Mouse (Mus musculus) adrenal gland, adult (tissue): ENCODE results near the gene Elovl5.
A peak's percentile ranks its signal among the peaks of the same experiment; 100 is the strongest.

Experiments
- DNase-seq, 2 experiments: peaks; one replicate each; pipeline ENCODE4 v3.0.0; 2022 to 2023; ENCODE audit warnings: low spot score in 1 of 2; ENCODE audit not compliant: inconsistent age in 2 of 2

The Elovl5 gene

GRCm38 (mm10) chr9:77927431-77927830, 10.3 kb downstream of the Elovl5 start:
- DNase-seq: peak in 1 of 2 experiments; percentile 75

- peak in 1 of 2 experiments; percentile 70 for DNase-seq
These were observed 11.6 kb downstream of the Elovl5 start for GRCm38 (mm10) chr9:77928769-77929168.

- peak in 1 of 2 experiments; percentile 62 for DNase-seq
These were observed 12.1 kb downstream of the Elovl5 start for GRCm38 (mm10) chr9:77929296-77929695.

- peak; percentile 70 to 89 for DNase-seq
These were observed 13.1 kb downstream of the Elovl5 start for GRCm38 (mm10) chr9:77930036-77930859.

- DNase-seq: no peak
These were observed 13.7 kb downstream of the Elovl5 start for GRCm38 (mm10) chr9:77930860-77931184.

- DNase-seq: peak in 1 of 2 experiments; percentile 81
These were observed 14.6 kb downstream of the Elovl5 start for GRCm38 (mm10) chr9:77931740-77932139.

- no peak for DNase-seq
These were observed 18.9 kb downstream of the Elovl5 start for GRCm38 (mm10) chr9:77935818-77936611.

GRCm38 (mm10) chr9:77937875-77938274, 20.7 kb downstream of the Elovl5 start:
- DNase-seq: no peak

- peak in 1 of 2 experiments; percentile 76 for DNase-seq
These were observed 21.8 kb downstream of the Elovl5 start for GRCm38 (mm10) chr9:77938761-77939553.

- no peak for DNase-seq
These were observed 22.4 kb downstream of the Elovl5 start for GRCm38 (mm10) chr9:77939554-77939920.

- no peak for DNase-seq
These were observed 23.9 kb downstream of the Elovl5 start for GRCm38 (mm10) chr9:77941058-77941457.

GRCm38 (mm10) chr9:77941836-77942235, 24.7 kb downstream of the Elovl5 start:
- DNase-seq: no peak

GRCm38 (mm10) chr9:77942411-77942810, 25.2 kb downstream of the Elovl5 start:
- DNase-seq: peak in 1 of 2 experiments; percentile 76

- peak; percentile 74 to 91 for DNase-seq
These were observed 26.2 kb downstream of the Elovl5 start for GRCm38 (mm10) chr9:77943316-77943715.

GRCm38 (mm10) chr9:77944195-77944594, 27.0 kb downstream of the Elovl5 start:
- no peak for DNase-seq

GRCm38 (mm10) chr9:77945792-77946666, 28.9 kb downstream of the Elovl5 start:
- DNase-seq: peak in 1 of 2 experiments; percentile 86

- no peak for DNase-seq
These were observed 31.1 kb downstream of the Elovl5 start for GRCm38 (mm10) chr9:77948214-77948613.

- DNase-seq: peak in 1 of 2 experiments; percentile 63
These were observed 32.6 kb downstream of the Elovl5 start for GRCm38 (mm10) chr9:77949753-77950268.

- DNase-seq: no peak
These were observed 33.8 kb downstream of the Elovl5 start for GRCm38 (mm10) chr9:77950841-77951475.

- DNase-seq: no peak
These were observed 34.8 kb downstream of the Elovl5 start for GRCm38 (mm10) chr9:77951971-77952370.
